Mouse (Mus musculus): ENCODE results near the gene Wdr46.

GRCm38 (mm10) chr17:33979512-33980050, 39.1 kb downstream of the Wdr46 start:
- TF ChIP-seq GATA1 (IDR thresholded peaks at IDR 0.05; ENCODE audit: borderline replicate concordance, low read length) (no peak), FLI1 (IDR thresholded peaks at IDR 0.05; ENCODE audit: low read length) (no peak)
